Mouse (Mus musculus) urinary bladder, postnatal 25 days (tissue): ENCODE results near the gene 4933424G06Rik.
A peak's percentile ranks its signal among the peaks of the same experiment; 100 is the strongest.

Experiments used
- DNase-seq: peaks from one replicate; pipeline ENCODE4 v3.0.0; 2022; ENCODE audit warnings: low spot score

Gene 4933424G06Rik

GRCm38 (mm10) chr1:36769951-36770350, 60.0 kb downstream of the 4933424G06Rik start:
- DNase-seq: no peak

- no peak for DNase-seq
These were observed 61.0 kb downstream of the 4933424G06Rik start for GRCm38 (mm10) chr1:36770998-36771397.

- no peak for DNase-seq
These were observed 62.4 kb downstream of the 4933424G06Rik start for GRCm38 (mm10) chr1:36772198-36772934.

GRCm38 (mm10) chr1:36780793-36781192, 70.8 kb downstream of the 4933424G06Rik start:
- no peak for DNase-seq

- DNase-seq: no peak
These were observed 72.5 kb downstream of the 4933424G06Rik start for GRCm38 (mm10) chr1:36782476-36782875.

- DNase-seq: peak; percentile 82
These were observed 74.6 kb downstream of the 4933424G06Rik start for GRCm38 (mm10) chr1:36784365-36785134.

GRCm38 (mm10) chr1:36785238-36785641, 75.3 kb downstream of the 4933424G06Rik start:
- DNase-seq: peak; percentile 15

- no peak for DNase-seq
These were observed 76.4 kb downstream of the 4933424G06Rik start for GRCm38 (mm10) chr1:36786377-36786776.

GRCm38 (mm10) chr1:36789416-36789815, 79.5 kb downstream of the 4933424G06Rik start:
- no peak for DNase-seq

GRCm38 (mm10) chr1:36796711-36797110, 86.8 kb downstream of the 4933424G06Rik start:
- no peak for DNase-seq

- no peak for DNase-seq
These were observed 87.5 kb downstream of the 4933424G06Rik start for GRCm38 (mm10) chr1:36797481-36797880.

- no peak for DNase-seq
These were observed 90.5 kb downstream of the 4933424G06Rik start for GRCm38 (mm10) chr1:36800379-36801011.

GRCm38 (mm10) chr1:36804259-36804658, 94.3 kb downstream of the 4933424G06Rik start:
- no peak for DNase-seq

- DNase-seq: no peak
These were observed 94.9 kb downstream of the 4933424G06Rik start for GRCm38 (mm10) chr1:36804833-36805232.

- DNase-seq: no peak
These were observed 96.4 kb downstream of the 4933424G06Rik start for GRCm38 (mm10) chr1:36806181-36806905.

GRCm38 (mm10) chr1:36807086-36807485, 97.1 kb downstream of the 4933424G06Rik start:
- no peak for DNase-seq
